Mouse (Mus musculus): Measurements from ENCODE around the gene Col8a1. TPM values are rescaled to one million over a fixed set of nuclear protein-coding genes. Genes with fewer than 3 reads are reported as not detected.

The Col8a1 gene
- under 1 TPM; 0.20 to 0.24 TPM for total RNA-seq (2023)

GRCm38 (mm10) chr16:57754526-57755125 lies at the start of gene Col8a1:
Col8a1 (minus strand) TSS chr16:57754737.

GRCm38 (mm10) chr16:57606444-57607227 lies 147.9 kb downstream of the Col8a1 start, which contains the start of gene Cmss1:
Cmss1 (minus strand) TSS chr16:57606864.

Other genes starting within 250 kb of the Col8a1 start
- 1 to 10 TPM; 5.9 to 7.8 TPM for gene Cmss1, start 147.9 kb downstream of the Col8a1 start, total RNA-seq (2023)

Measured in neutrophil, adult 83 days (primary cell).